Mouse (Mus musculus) heart, embryonic 14.5 days (tissue): ENCODE data around the gene Camk2b. TPM values are rescaled to one million over a fixed set of nuclear protein-coding genes. Genes with fewer than 3 reads are reported as not detected.
"Not testable (repeated sequence)": the region's sequence is repeated elsewhere in the genome, so short reads cannot be mapped to it uniquely, and the experiment has no call there.

Experiments
- ATAC-seq: fragments of 200-750 bp; cut with Nextera tagmentation; 2 replicates; pipeline ENCODE4 v1.8.0; 2017; ENCODE audit warnings: low read depth, moderate TSS enrichment; ENCODE audit not compliant: insufficient number of reproducible peaks, insufficient read depth, low FRiP score
- H3K27ac ChIP-seq, 2 experiments: fragments of 200-500 bp in 1 of 2; fragments of 300-500 bp in 1 of 2; sonication (generic) in 1 of 2; replicated peaks in 1 of 2; 2 replicates each; pipeline ENCODE4 v1.5.1; 2012 to 2014; ENCODE audit warnings: low read depth in 2 of 2, low read length in 2 of 2, control low read depth in 1 of 2, mild to moderate bottlenecking in 1 of 2, mixed read lengths in 1 of 2; ENCODE audit not compliant: control insufficient read depth in 1 of 2, insufficient read depth in 1 of 2
- H3K27me3 ChIP-seq: fragments of 300-500 bp; sonication (generic); 2 replicates; pipeline ENCODE4 v1.6.1; 2014; ENCODE audit warnings: mild to moderate bottlenecking, low read length, control low read depth; ENCODE audit not compliant: control insufficient read depth, insufficient read depth
- H3K36me3 ChIP-seq: fragments of 300-500 bp; sonication (generic); 2 replicates; pipeline ENCODE4 v1.6.1; 2014; ENCODE audit warnings: mild to moderate bottlenecking, control low read depth, low read length, mixed read lengths; ENCODE audit not compliant: control insufficient read depth, insufficient read depth
- H3K4me1 ChIP-seq, 2 experiments: fragments of 200-500 bp in 1 of 2; fragments of 300-500 bp in 1 of 2; sonication (generic) in 1 of 2; 2 replicates each; pipeline ENCODE4 v1.6.1; 2012 to 2014; ENCODE audit warnings: low read length in 2 of 2, control low read depth in 1 of 2, mixed read lengths in 1 of 2; ENCODE audit not compliant: control insufficient read depth in 2 of 2, insufficient read depth in 2 of 2
- H3K4me2 ChIP-seq: fragments of 300-500 bp; sonication (generic); 2 replicates; pipeline ENCODE4 v1.6.1; 2014; ENCODE audit warnings: mild to moderate bottlenecking, low read length
- H3K4me3 ChIP-seq, 2 experiments: fragments of 200-500 bp in 1 of 2; fragments of 300-500 bp in 1 of 2; sonication (generic) in 1 of 2; 2 replicates each; pipeline ENCODE4 v1.5.1; 2012 to 2014; ENCODE audit warnings: low read length in 2 of 2, mild to moderate bottlenecking in 2 of 2, control low read depth in 1 of 2, low read depth in 1 of 2, moderate library complexity in 1 of 2; ENCODE audit not compliant: control insufficient read depth in 1 of 2, insufficient read depth in 1 of 2
- H3K9ac ChIP-seq: fragments of 300-500 bp; sonication (generic); 2 replicates; pipeline ENCODE4 v1.6.1; 2014; ENCODE audit warnings: mild to moderate bottlenecking, low read length
- H3K9me3 ChIP-seq: fragments of 300-500 bp; sonication (generic); 2 replicates; pipeline ENCODE4 v1.6.1; 2016; ENCODE audit warnings: low read length, control low read depth; ENCODE audit not compliant: control insufficient read depth
- WGBS: fragments of 180-500 bp; shearing (Covaris S2); extraction: QIAGEN DNeasy Blood & Tissue Kit; methylation state at CpG from one replicate; pipeline ENCODE4 v1.1.7; 2014; 5-methylcytosine and 5-hydroxymethylcytosine counted together
- polyA plus RNA-seq: library from polyadenylated mRNA; unstranded; fragments of >200 nt; fragmentation: Nextera tagmentation; extraction: Ambion mirVana; gene quantifications from 2 replicates; pipeline ENCODE4 v1.2.1, GENCODE M21; 2014

The Camk2b gene
- polyA plus RNA-seq, 1 experiment from 2014 or later, result 2.5 TPM

DNA sequence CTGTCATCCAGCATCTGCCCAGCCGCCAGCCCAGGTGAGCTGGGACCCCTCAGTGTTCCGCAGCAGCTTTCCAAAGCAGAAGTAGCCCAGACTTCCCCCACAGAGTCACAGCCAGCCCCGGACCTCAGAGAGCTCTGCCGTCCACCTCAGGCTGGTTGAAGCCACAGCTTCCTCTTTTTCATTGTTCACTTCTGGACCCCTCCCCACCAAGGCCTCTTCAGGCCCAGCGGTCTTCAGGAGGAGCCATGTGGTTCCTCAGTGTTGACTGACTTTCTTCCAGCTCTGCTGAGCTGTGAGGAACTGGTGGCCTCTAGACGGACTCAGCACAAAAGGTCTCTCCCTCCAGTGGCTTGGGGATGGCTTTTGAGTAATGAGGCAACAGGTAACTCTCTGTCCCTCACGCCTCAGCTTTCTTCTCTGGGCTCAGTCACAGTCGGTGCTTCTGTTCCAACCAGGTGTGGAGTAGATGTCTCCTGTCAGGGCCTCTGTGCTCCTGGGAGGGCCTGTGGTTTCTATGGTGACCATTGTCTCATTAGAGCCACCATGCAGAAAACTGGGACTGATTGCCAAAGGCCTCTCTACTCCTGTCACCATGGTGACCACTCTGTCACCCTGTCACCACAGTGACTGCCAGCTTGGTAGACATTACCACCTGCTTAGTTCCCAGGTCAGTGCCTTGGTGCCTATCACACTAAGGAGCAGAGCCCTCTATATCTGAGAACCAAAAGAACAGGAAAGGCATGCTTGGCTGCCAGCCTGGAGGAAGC, 116.4 kb downstream of the Camk2b start, which contains the start of gene Gck:
TSS of gene Gck (minus strand) at position 496 of the 767 bp plus-strand sequence.
- Histone ChIP-seq H3K36me3 (no peaks in the 10 kb centered on the region), H3K27me3 (no peaks in the 10 kb centered on the region), H3K27ac (no peak within 1 kb of the TSS), H3K4me3 (no peak within 1 kb of the TSS), H3K4me2 (no peak within 1 kb of the TSS), H3K4me1 (peaks cover 8 to 35% of the 10 kb centered on the region in 2 experiments), H3K9ac (no peak within 1 kb of the TSS), H3K9me3 (no peaks in the 10 kb centered on the region)
- WGBS, result 67% methylated on average over 8 of the region's 8 CpGs
- no peak for ATAC-seq

DNA sequence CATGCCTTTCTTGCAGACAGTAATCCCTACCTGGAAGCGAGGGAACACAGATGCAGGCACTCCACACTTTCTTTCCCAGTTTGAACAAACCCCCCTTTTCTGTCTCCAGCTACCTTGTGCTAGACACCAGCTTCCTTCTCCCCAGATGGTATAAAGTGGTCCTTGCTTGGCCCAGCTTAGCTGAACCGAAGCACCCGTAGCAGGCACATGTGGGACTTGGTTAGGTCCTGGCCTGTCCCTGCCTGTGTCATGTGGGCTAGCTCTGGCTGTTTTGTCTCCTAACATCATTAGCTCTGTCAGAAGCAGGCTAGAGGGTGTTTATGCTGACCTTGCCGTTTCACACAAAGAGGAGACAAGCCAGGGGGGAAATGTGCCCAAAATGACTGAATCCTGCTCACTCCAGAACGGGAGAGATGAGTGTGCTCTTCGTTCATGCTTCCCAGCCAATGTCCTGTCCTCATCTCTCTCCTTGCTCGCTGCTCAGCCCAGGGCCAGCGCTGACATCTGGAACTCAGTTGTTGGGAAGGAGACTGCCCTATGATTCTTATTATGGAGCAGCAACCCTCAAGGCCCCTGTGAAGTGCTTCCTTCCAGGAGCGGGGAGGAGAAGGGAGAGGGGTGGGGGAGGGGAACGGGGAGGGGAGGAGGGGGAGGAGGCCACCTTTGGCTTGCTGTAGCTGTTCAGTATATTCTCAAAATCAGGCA, 117.5 kb downstream of the Camk2b start:
- no peaks in the 10 kb centered on the region for H3K27me3 ChIP-seq
- whole genome bisulfite sequencing, result 57% methylated on average over 8 of the region's 10 CpGs
- peaks cover 7 to 30% of the 10 kb centered on the region in 2 experiments for H3K4me1 ChIP-seq
- H3K4me2 ChIP-seq, result no peak overlapping the region
- no peak overlapping the region for H3K9ac ChIP-seq
- no peaks in the 10 kb centered on the region for H3K36me3 ChIP-seq
- no peak overlapping the region for H3K4me3 ChIP-seq
- no peak overlapping the region for H3K27ac ChIP-seq
- no peak for ATAC-seq
- H3K9me3 ChIP-seq, result no peaks in the 10 kb centered on the region

DNA sequence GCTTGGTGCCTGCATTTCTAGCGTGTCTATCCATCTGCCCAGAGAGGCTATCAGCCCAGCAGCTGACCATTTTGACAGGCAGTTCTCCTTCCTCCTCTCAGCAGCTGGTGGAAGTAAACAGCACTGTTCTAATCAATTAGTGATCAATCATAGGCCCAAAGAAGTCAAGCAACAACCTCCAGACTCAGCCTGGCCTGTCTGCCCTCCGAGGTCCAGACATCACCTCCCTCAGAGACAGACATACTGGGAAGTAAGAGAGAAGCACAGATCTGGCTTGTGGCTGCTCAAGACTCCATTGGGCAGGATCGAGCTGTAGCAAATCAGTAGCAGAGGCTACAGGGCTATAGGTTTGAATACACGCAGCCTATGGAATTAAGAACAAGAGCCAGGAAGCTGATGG, 118.4 kb downstream of the Camk2b start:
- no peaks in the 10 kb centered on the region for H3K27me3 ChIP-seq
- no peak overlapping the region for H3K4me2 ChIP-seq
- no peaks in the 10 kb centered on the region for H3K36me3 ChIP-seq
- no peaks in the 10 kb centered on the region for H3K9me3 ChIP-seq
- H3K4me1 ChIP-seq, result peaks cover 7 to 27% of the 10 kb centered on the region in 2 experiments
- 56% methylated on average over 4 of the region's 4 CpGs for WGBS
- no peak for ATAC-seq
- H3K9ac ChIP-seq, result no peak overlapping the region
- H3K4me3 ChIP-seq, result no peak overlapping the region
- no peak overlapping the region for H3K27ac ChIP-seq

DNA sequence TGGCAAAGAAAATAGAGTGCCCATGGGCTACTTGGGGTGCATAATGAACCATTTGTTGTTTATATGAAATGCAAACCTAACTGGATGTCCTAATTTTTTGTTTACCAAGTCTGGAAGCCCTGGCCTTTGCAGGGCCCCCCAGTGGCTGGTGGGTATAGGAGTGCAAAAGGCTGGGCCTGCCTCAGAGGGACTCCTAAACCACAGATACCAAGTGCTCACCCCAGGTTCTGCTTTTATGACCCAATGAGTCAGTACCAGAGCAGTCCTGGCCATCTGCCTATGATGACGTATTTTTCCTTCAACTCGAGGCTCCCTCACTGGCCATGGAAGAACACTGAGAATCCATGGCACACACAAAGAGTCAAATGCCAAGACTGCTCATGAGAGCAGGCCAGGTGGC, 121.1 kb downstream of the Camk2b start:
- Histone ChIP-seq H3K4me1 (peaks cover 4 to 14% of the 10 kb centered on the region in 2 experiments; a peak in 3 of 4 replicates), H3K27ac (no peak overlapping the region), H3K9me3 (no peaks in the 10 kb centered on the region), H3K4me2 (no peak overlapping the region), H3K9ac (no peak overlapping the region), H3K4me3 (no peak overlapping the region), H3K36me3 (no peaks in the 10 kb centered on the region), H3K27me3 (no peaks in the 10 kb centered on the region)
- 81% methylated on average over 2 of the region's 2 CpGs for WGBS
- no peak for ATAC-seq

DNA sequence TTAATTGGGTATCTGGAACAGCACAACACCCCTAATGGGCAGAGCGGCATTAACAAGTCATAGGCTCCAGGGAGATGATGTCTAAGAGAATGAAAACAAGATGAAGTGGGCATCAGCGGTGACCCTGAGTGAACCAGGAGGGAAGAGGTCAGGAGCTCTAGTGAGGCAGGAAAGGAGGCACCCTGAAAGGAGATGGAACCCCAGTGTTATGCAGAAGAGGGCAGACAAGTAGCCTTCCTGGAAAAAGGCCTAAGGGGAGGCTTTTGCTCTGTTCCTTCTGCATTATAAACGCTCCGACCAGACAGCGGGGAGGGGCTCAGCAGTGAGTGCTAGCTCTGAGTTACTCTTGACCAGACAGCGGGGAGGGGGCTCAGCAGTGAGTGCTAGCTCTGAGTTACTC, 123.2 kb downstream of the Camk2b start:
- ATAC-seq, result no peak
- no peaks in the 10 kb centered on the region for H3K36me3 ChIP-seq
- H3K4me2 ChIP-seq, result no peak overlapping the region
- H3K27me3 ChIP-seq, result no peaks in the 10 kb centered on the region
- no peak overlapping the region for H3K27ac ChIP-seq
- H3K9ac ChIP-seq, result no peak overlapping the region
- H3K4me1 ChIP-seq, result no peaks in the 10 kb centered on the region
- 74% methylated on average over 6 of the region's 6 CpGs for WGBS
- H3K9me3 ChIP-seq, result no peaks in the 10 kb centered on the region
- no peak overlapping the region for H3K4me3 ChIP-seq

DNA sequence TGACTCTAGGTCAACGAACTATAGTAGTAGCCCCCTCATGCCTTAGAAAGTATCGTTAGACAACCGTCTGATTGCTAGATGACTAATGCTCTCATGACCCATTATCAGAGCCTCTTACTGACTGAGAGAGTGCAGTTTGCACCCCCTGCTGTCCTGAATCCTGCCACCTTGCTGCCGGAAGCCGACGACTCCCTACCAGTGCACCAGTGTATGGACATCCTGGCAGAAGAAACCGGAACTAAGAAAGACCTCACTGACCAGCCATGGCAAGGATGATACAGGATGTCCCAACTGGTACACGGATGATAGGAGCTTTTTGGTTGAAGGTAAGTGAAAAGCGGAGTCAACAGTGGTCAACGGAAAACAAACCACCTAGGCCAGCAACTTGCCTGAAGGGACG, 131.6 kb downstream of the Camk2b start:
- H3K4me1 ChIP-seq, H3K4me3 ChIP-seq, H3K9ac ChIP-seq, H3K27me3 ChIP-seq, ATAC-seq, H3K27ac ChIP-seq, H3K36me3 ChIP-seq, H3K9me3 ChIP-seq, H3K4me2 ChIP-seq: not testable (repeated sequence)
- WGBS, result 80% methylated on average over 11 of the region's 11 CpGs

DNA sequence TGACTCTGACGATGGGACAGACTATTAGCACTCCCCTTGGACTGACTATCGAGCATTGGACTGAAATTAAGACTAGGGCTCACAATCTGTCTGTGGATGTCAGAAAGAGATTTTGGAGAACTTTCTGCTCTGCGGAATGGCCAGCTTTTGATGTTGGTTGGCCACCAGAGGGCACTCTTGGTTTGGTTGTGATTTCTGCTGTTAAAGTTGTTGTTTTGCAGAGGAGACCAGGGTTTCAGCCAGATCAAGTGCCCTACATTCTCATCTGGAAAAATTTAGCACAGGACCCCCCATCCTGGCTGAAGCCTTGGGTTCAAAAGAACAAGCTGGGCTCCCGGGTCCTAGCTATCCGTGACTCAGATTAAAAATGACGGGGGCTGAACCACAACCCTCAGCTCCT, 134.2 kb downstream of the Camk2b start:
- not testable (repeated sequence) for H3K36me3 ChIP-seq, ATAC-seq, H3K27ac ChIP-seq, H3K4me3 ChIP-seq, H3K4me1 ChIP-seq, H3K9ac ChIP-seq, H3K9me3 ChIP-seq, H3K4me2 ChIP-seq, H3K27me3 ChIP-seq
- 90% methylated on average over 6 of the region's 6 CpGs for WGBS
